Mouse (Mus musculus) kidney, postnatal 0 days (tissue): ENCODE measurements around the gene Baz1b. TPM values are rescaled to one million over a fixed set of nuclear protein-coding genes. Genes with fewer than 3 reads are reported as not detected.

Source experiments
- ATAC-seq: fragments of 200-750 bp; cut with Nextera tagmentation; replicated peaks from 2 replicates; pipeline ENCODE4 v1.8.0; 2017; ENCODE audit warnings: low read depth, moderate number of reproducible peaks, moderate TSS enrichment, moderate library complexity; ENCODE audit not compliant: low FRiP score
- DNase-seq: peaks from one replicate; pipeline ENCODE4 v3.0.0-alpha.2; 2016; ENCODE audit warnings: low spot score
- H3K27ac ChIP-seq: fragments of 300-500 bp; sonication (generic); 2 replicates; pipeline ENCODE4 v1.5.1; 2014; ENCODE audit warnings: mild to moderate bottlenecking
- H3K27me3 ChIP-seq: fragments of 300-500 bp; sonication (generic); 2 replicates; pipeline ENCODE4 v1.6.1; 2014; ENCODE audit warnings: low read length, mixed read lengths; ENCODE audit not compliant: insufficient read depth
- H3K36me3 ChIP-seq: fragments of 300-500 bp; sonication (generic); 2 replicates; pipeline ENCODE4 v1.6.1; 2014; ENCODE audit warnings: low read length, mixed read lengths; ENCODE audit not compliant: insufficient read depth
- H3K4me1 ChIP-seq: fragments of 300-500 bp; sonication (generic); replicated peaks from 2 replicates; pipeline ENCODE4 v1.6.1; 2014; ENCODE audit warnings: antibody characterized with exemption, low read length, mixed read lengths; ENCODE audit not compliant: insufficient read depth
- H3K4me2 ChIP-seq: fragments of 300-500 bp; sonication (generic); 2 replicates; pipeline ENCODE4 v1.6.1; 2014; ENCODE audit warnings: mild to moderate bottlenecking, low read length, moderate library complexity, mixed read lengths
- H3K4me3 ChIP-seq: fragments of 300-500 bp; sonication (generic); replicated peaks from 2 replicates; pipeline ENCODE4 v1.5.1; 2014; ENCODE audit warnings: low read depth, low read length
- H3K9ac ChIP-seq: fragments of 300-500 bp; sonication (generic); 2 replicates; pipeline ENCODE4 v1.6.1; 2014; ENCODE audit warnings: low read depth, low read length
- H3K9me3 ChIP-seq: fragments of 300-500 bp; sonication (generic); replicated peaks from 2 replicates; pipeline ENCODE4 v1.6.1; 2016; ENCODE audit warnings: low read length, inconsistent platforms, mixed read lengths
- CTCF ChIP-seq: IDR thresholded peaks from 2 replicates; pipeline ENCODE4 v1.5.1; 2016; ENCODE audit warnings: antibody characterized with exemption, low read depth, mild to moderate bottlenecking, moderate library complexity
- WGBS: fragments of 180-500 bp; shearing (Covaris S2); extraction: QIAGEN DNeasy Blood & Tissue Kit; methylation state at CpG from one replicate; pipeline ENCODE4 v1.1.7; 2014; 5-methylcytosine and 5-hydroxymethylcytosine counted together
- polyA plus RNA-seq: library from polyadenylated mRNA; unstranded; fragments of >200 nt; fragmentation: Nextera tagmentation; extraction: Ambion mirVana; gene quantifications from 2 replicates; pipeline ENCODE4 v1.2.1, GENCODE M21; 2015

Baz1b gene
- polyA plus RNA-seq, 1 experiment from 2014 or later: 22.6 TPM

GRCm38 (mm10) chr5:135162821-135163220 lies 24.2 kb upstream of the Baz1b start:
- Histone ChIP-seq H3K27me3 (no peaks in the 10 kb centered on the region), H3K4me1 (no peaks in the 10 kb centered on the region), H3K4me2 (no peak overlapping the region), H3K27ac (peak overlapping the region; percentile 87), H3K9me3 (no peaks in the 10 kb centered on the region), H3K9ac (no peak overlapping the region), H3K36me3 (peaks cover 26% of the 10 kb centered on the region), H3K4me3 (no peak overlapping the region)
- WGBS: 62% methylated on average over 6 of the region's 6 CpGs
- ATAC-seq (peak; percentile 64; the same call in 1 of the 2 replicates), DNase-seq (no peak)
- TF ChIP-seq CTCF: no peak

- H3K36me3 ChIP-seq: peaks cover 4% of the 10 kb centered on the region; the same call in 1 of the 2 replicates
- peak overlapping the region; percentile 26; the same call in 1 of the 2 replicates for H3K27ac ChIP-seq
- no peak overlapping the region for H3K4me2 ChIP-seq
- TF ChIP-seq CTCF: no peak
- H3K4me3 ChIP-seq: no peak overlapping the region
- H3K27me3 ChIP-seq: no peaks in the 10 kb centered on the region
- ATAC-seq (no peak), DNase-seq (no peak)
- H3K9ac ChIP-seq: no peak overlapping the region
- no peaks in the 10 kb centered on the region for H3K9me3 ChIP-seq
- 60% methylated on average over 4 of the region's 4 CpGs for WGBS
- peaks cover 11% of the 10 kb centered on the region; the same call in 1 of the 2 replicates for H3K4me1 ChIP-seq
These were observed 20.2 kb upstream of the Baz1b start for GRCm38 (mm10) chr5:135166909-135167308.

DNA sequence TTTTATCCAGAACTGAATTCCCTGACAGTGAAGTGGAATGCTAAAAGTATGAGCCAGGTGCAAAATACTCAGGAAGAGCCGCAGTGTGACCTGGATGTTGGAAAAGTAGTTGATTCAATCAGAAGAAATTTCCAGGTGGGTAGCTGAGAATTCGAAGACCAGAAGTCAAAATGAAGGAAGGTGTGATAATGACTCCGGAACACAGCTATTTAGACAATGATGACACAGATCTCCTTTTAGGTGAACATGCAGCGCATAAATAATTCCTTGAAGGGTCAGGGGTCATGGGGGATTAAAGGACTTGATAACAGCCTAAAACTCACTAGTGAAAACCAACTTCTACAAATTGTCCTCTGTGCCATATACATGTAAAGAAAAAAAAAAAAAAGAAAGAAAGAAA lies 19.6 kb upstream of the Baz1b start:
- ATAC-seq (no peak), DNase-seq (no peak)
- H3K4me2 ChIP-seq: no peak overlapping the region
- no peak for TF ChIP-seq CTCF
- no peak overlapping the region for H3K4me3 ChIP-seq
- peaks cover 10% of the 10 kb centered on the region; the same call in 1 of the 2 replicates for H3K36me3 ChIP-seq
- H3K27ac ChIP-seq: 0 out of 2 replicates have a peak overlapping the region, but pooled peaks have one; percentile 26
- no peaks in the 10 kb centered on the region for H3K9me3 ChIP-seq
- 94% methylated on average over 4 of the region's 4 CpGs for WGBS
- H3K4me1 ChIP-seq: peaks cover 11% of the 10 kb centered on the region; the same call in 1 of the 2 replicates
- no peak overlapping the region for H3K9ac ChIP-seq
- no peaks in the 10 kb centered on the region for H3K27me3 ChIP-seq

GRCm38 (mm10) chr5:135168063-135169062 lies 18.7 kb upstream of the Baz1b start, which contains the start of gene Bcl7b:
Gene Bcl7b (plus strand): TSS chr5:135168283.
- TF ChIP-seq CTCF: peak; percentile 2; the same call in 1 of the 2 replicates
- ATAC-seq (peak; percentile 95), DNase-seq (peak; percentile 99)
- 3% methylated on average over 90 of the region's 95 CpGs for WGBS
- peak within 1 kb of the TSS; percentile 99 for H3K27ac ChIP-seq
- H3K9ac ChIP-seq: peak within 1 kb of the TSS; percentile 92
- H3K4me2 ChIP-seq: peak within 1 kb of the TSS; percentile 87
- H3K36me3 ChIP-seq: peaks cover 18% of the 10 kb centered on the region; the same call in 1 of the 2 replicates
- no peaks in the 10 kb centered on the region for H3K27me3 ChIP-seq
- peaks cover 11% of the 10 kb centered on the region; the same call in 1 of the 2 replicates for H3K4me1 ChIP-seq
- H3K9me3 ChIP-seq: no peaks in the 10 kb centered on the region
- peak within 1 kb of the TSS; percentile 73 for H3K4me3 ChIP-seq

- Histone ChIP-seq H3K4me2 (peak overlapping the region; percentile 87), H3K4me3 (peak overlapping the region; percentile 73), H3K27ac (peak overlapping the region; percentile 99; the same call in 1 of the 2 replicates), H3K4me1 (peaks cover 11% of the 10 kb centered on the region; the same call in 1 of the 2 replicates), H3K9me3 (no peaks in the 10 kb centered on the region), H3K9ac (peak overlapping the region; percentile 92), H3K27me3 (no peaks in the 10 kb centered on the region), H3K36me3 (peaks cover 18% of the 10 kb centered on the region; the same call in 1 of the 2 replicates)
- ATAC-seq (no peak), DNase-seq (no peak)
- TF ChIP-seq CTCF: no peak
- 93% methylated on average over 5 of the region's 5 CpGs for WGBS
These were observed 17.6 kb upstream of the Baz1b start for GRCm38 (mm10) chr5:135169479-135169878.

- DNase-seq (no peak), ATAC-seq (no peak)
- no peaks in the 10 kb centered on the region for H3K27me3 ChIP-seq
- H3K27ac ChIP-seq: no peak overlapping the region; the same call in 1 of the 2 replicates
- 93% methylated on average over 6 of the region's 6 CpGs for WGBS
- no peak overlapping the region for H3K9ac ChIP-seq
- H3K4me2 ChIP-seq: no peak overlapping the region
- no peak overlapping the region for H3K4me3 ChIP-seq
- peaks cover 11% of the 10 kb centered on the region; the same call in 1 of the 2 replicates for H3K4me1 ChIP-seq
- H3K9me3 ChIP-seq: no peaks in the 10 kb centered on the region
- H3K36me3 ChIP-seq: peaks cover 18% of the 10 kb centered on the region; the same call in 1 of the 2 replicates
- TF ChIP-seq CTCF: no peak
These were observed 15.3 kb upstream of the Baz1b start for GRCm38 (mm10) chr5:135171688-135172220.
